Mouse (Mus musculus) embryonic fibroblast, embryonic 13.5 days (primary cell): ENCODE measurements around the gene Bsg.

Experiments
- CTCF ChIP-seq: IDR thresholded peaks from 2 replicates; pipeline ENCODE4 v1.5.1; 2011; ENCODE audit warnings: mild to moderate bottlenecking, control low read depth, low read length, moderate library complexity, borderline replicate concordance; ENCODE audit not compliant: insufficient read depth
- POLR2A ChIP-seq: IDR thresholded peaks from 2 replicates; pipeline ENCODE4 v1.6.1; 2011; ENCODE audit warnings: low read depth, mild to moderate bottlenecking, control low read depth, low read length, moderate library complexity

GRCm38 (mm10) chr10:79660298-79660697, 44.0 kb upstream of the Bsg start:
- TF ChIP-seq POLR2A (no peak), CTCF (no peak; the same call in 1 of the 2 replicates)
